Comparison of ENCODE assay signal across 20 mouse cellular contexts in genomic region chr2:124618526-124619219, GRCm38 (mm10).
DNase-seq lines count a peak whose midpoint lies in the region; ATAC-seq and TF ChIP-seq lines count a peak whose summit lies in the region.
"Had no signal": no experiment of that assay in that cellular context is flagged by ENCODE, and none has a peak within 500 bp of the region (broad histone marks: within the 10 kb centered on the region; RNA-seq: fewer than 3 reads in every experiment).

No protein-coding gene starts in this region.

- 41% methylated on average over 3 of the region's 3 CpGs for WGBS in heart, embryonic 10.5 days
- WGBS in heart, postnatal 0 days, result 28% methylated on average over 3 of the region's 3 CpGs
- WGBS in small intestine, adult 2 months, result 21% methylated on average over 3 of the region's 3 CpGs

- DNase-seq in heart, embryonic 10.5 days (ENCODE audit: low spot score), result no peak
- DNase-seq in heart, adult 9 months (ENCODE audit: low spot score in 2 of 2), result no peak
- DNase-seq in layer of hippocampus, adult 2 months (ENCODE audit: low spot score in 2 of 2), result no peak
- DNase-seq in layer of hippocampus, postnatal 25 days (ENCODE audit: extremely low spot score in 1 of 2, low spot score in 1 of 2), result no peak
- no peak for DNase-seq in heart, postnatal 0 days (ENCODE audit: low spot score)
- no peak for DNase-seq in adrenal gland, adult 8-10 months
- DNase-seq: adrenal gland, postnatal 36 days; cerebellum, postnatal 25 days; kidney, adult 2 months; kidney, postnatal 4 days; layer of hippocampus, postnatal 36 days; left cerebral cortex, postnatal 4 days; lung, embryonic 14.5 days; retina, postnatal 1 day; thymus, postnatal 14 days had no signal

- peak overlapping the region; percentile 76; the same call in 1 of the 2 replicates for H3K27ac ChIP-seq in heart, embryonic 10.5 days
- 0 out of 2 replicates have a peak overlapping the region, but pooled peaks have one; percentile 32 for H3K27ac ChIP-seq in layer of hippocampus, adult 2 months
- peak overlapping the region; percentile 80; the same call in 1 of the 2 replicates for H3K27ac ChIP-seq in heart, postnatal 0 days (ENCODE audit: low read depth)
- peak overlapping the region; percentile 72 for H3K27ac ChIP-seq in small intestine, adult 2 months (ENCODE audit: insufficient read depth, low read depth, low read length)
- H3K27ac ChIP-seq: midbrain, embryonic 15.5 days; neural tube, embryonic 12.5 days; stomach, embryonic 15.5 days had no signal

- ATAC-seq in heart, postnatal 0 days (ENCODE audit: insufficient read depth, low read depth), result no peak
- ATAC-seq: midbrain, embryonic 15.5 days had no signal

- H3K36me3 ChIP-seq in heart, embryonic 10.5 days, result no peaks in the 10 kb centered on the region
- no peaks in the 10 kb centered on the region for H3K36me3 ChIP-seq in heart, postnatal 0 days (replicated peaks; ENCODE audit: control insufficient read depth, insufficient read depth, low read length)
- no peaks in the 10 kb centered on the region for H3K36me3 ChIP-seq in small intestine, adult 2 months (ENCODE audit: control insufficient read depth, insufficient read depth, low read length)
- H3K36me3 ChIP-seq: midbrain, embryonic 15.5 days; neural tube, embryonic 12.5 days; stomach, embryonic 15.5 days had no signal

- H3K4me3 ChIP-seq in heart, embryonic 10.5 days, result no peak overlapping the region
- no peak overlapping the region for H3K4me3 ChIP-seq in layer of hippocampus, adult 2 months
- no peak overlapping the region for H3K4me3 ChIP-seq in heart, postnatal 0 days (ENCODE audit: low read depth, low read length)
- no peak overlapping the region for H3K4me3 ChIP-seq in small intestine, adult 2 months (ENCODE audit: low read depth, low read length)
- H3K4me3 ChIP-seq: midbrain, embryonic 15.5 days; neural tube, embryonic 12.5 days; stomach, embryonic 15.5 days had no signal

- H3K9ac ChIP-seq in heart, postnatal 0 days (replicated peaks; ENCODE audit: low read depth, low read length), result no peak overlapping the region
- H3K9ac ChIP-seq: lung, embryonic 14.5 days; midbrain, embryonic 15.5 days; neural tube, embryonic 12.5 days; stomach, embryonic 15.5 days had no signal

- no peak for TF ChIP-seq POLR2A in small intestine, adult 2 months (IDR thresholded peaks at IDR 0.05; ENCODE audit: low read depth, low read length)

- peaks cover 70% of the 10 kb centered on the region for H3K4me1 ChIP-seq in heart, embryonic 10.5 days
- H3K4me1 ChIP-seq in heart, postnatal 0 days (ENCODE audit: control insufficient read depth, insufficient read depth), result peaks cover 72% of the 10 kb centered on the region
- H3K4me1 ChIP-seq in small intestine, adult 2 months (ENCODE audit: control insufficient read depth, insufficient read depth, insufficient read length, low read length), result peaks cover 37% of the 10 kb centered on the region; the same call in 1 of the 2 replicates
- H3K4me1 ChIP-seq: midbrain, embryonic 15.5 days had no signal

- TF ChIP-seq EP300 in heart, postnatal 0 days (IDR thresholded peaks at IDR 0.05; ENCODE audit: low read depth), result no peak

- H3K9me3 ChIP-seq in heart, embryonic 10.5 days, result no peaks in the 10 kb centered on the region
- H3K9me3 ChIP-seq in heart, postnatal 0 days (replicated peaks; ENCODE audit: control insufficient read depth, low read length), result no peaks in the 10 kb centered on the region
- H3K9me3 ChIP-seq: midbrain, embryonic 15.5 days; neural tube, embryonic 12.5 days; stomach, embryonic 15.5 days had no signal

- peak overlapping the region; percentile 10; the same call in 1 of the 2 replicates for H3K4me2 ChIP-seq in heart, postnatal 0 days (ENCODE audit: low read depth, low read length)
- H3K4me2 ChIP-seq: liver, embryonic 11.5 days; lung, embryonic 14.5 days; midbrain, embryonic 15.5 days; neural tube, embryonic 12.5 days; stomach, embryonic 15.5 days had no signal

- H3K27me3 ChIP-seq in heart, embryonic 10.5 days (ENCODE audit: insufficient read depth, poor library complexity, severe bottlenecking), result no peaks in the 10 kb centered on the region
- no peaks in the 10 kb centered on the region for H3K27me3 ChIP-seq in heart, postnatal 0 days (ENCODE audit: control insufficient read depth, insufficient read depth, low read length)
- no peaks in the 10 kb centered on the region for H3K27me3 ChIP-seq in small intestine, adult 2 months (ENCODE audit: control insufficient read depth, insufficient read depth, low read length)
- H3K27me3 ChIP-seq: midbrain, embryonic 15.5 days; neural tube, embryonic 12.5 days; stomach, embryonic 15.5 days had no signal

- no peak for TF ChIP-seq CTCF in layer of hippocampus, adult 2 months (conservative IDR thresholded peaks at IDR 0.05)
- no peak for TF ChIP-seq CTCF in heart, postnatal 0 days (IDR thresholded peaks at IDR 0.05; ENCODE audit: low read depth)
- TF ChIP-seq CTCF in small intestine, adult 2 months (IDR thresholded peaks at IDR 0.05; ENCODE audit: extremely low read depth, insufficient read length, insufficient replicate concordance, low read depth, low read length), result no peak
